Mouse (Mus musculus) Patski (cell line): ENCODE measurements around the gene Gm17304. TPM values are rescaled to one million over a fixed set of nuclear protein-coding genes. Genes with fewer than 3 reads are reported as not detected.

Source experiments
- ATAC-seq: fragments of 100-300 bp; one replicate; pipeline ENCODE4 v1.8.0; 2021
- CTCF ChIA-PET: fragments of 350-600 bp; sonication (Branson Sonifier 250); formaldehyde crosslinking; loops from one replicate; lab custom pipeline; 2022; ENCODE audit warnings: inconsistent platforms; lab: Charles Lee
- POLR2A ChIA-PET: fragments of 350-600 bp; sonication (Branson Sonifier 250); formaldehyde crosslinking; loops from one replicate; lab custom pipeline; 2022; ENCODE audit warnings: antibody characterized with exemption, inconsistent platforms; lab: Charles Lee
- DNase-seq: peaks from one replicate; pipeline ENCODE4 v3.0.0-alpha.2; 2011; ENCODE audit warnings: low read depth, low spot score
- H3K27me3 ChIP-seq: fragments of 371-371 bp; one replicate; pipeline ENCODE4 v1.5.1; 2021
- CTCF ChIP-seq: fragments of 100-300 bp; IDR thresholded peaks from one replicate; pipeline ENCODE4 v1.5.1; 2021
- in situ Hi-C: fragments of 300-500 bp; cut with MboI; formaldehyde crosslinking; loops from 3 replicates; pipeline ENCODE4 v1.11.1; 2018; ENCODE audit warnings: low pct_unique_long_range_greater_than_20kb, mixed read lengths
- polyA plus RNA-seq: library from polyadenylated mRNA; unstranded; gene quantifications from one replicate; pipeline ENCODE4 v1.2.3, GENCODE M21; 2021

Gene Gm17304
- polyA plus RNA-seq, 1 experiment from 2014 or later, result not detected

DNA sequence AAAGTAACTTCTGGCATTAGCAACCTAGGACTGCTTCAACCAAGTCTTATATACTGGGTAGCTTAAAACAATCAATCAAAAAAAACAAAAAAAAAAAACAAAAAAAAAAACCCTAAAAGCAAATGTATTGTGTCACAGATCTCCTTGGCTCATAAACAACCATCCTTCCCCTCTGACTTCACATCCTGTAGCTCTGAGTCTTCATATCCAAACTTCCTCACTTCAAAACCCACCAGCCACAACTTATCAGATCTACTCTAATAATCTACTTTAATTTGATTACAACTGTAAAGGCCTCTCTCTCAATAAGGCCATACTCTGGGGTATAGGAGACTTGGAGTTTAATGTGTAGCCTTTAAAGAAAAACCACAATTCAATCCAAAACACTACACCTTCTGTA, 41.1 kb downstream of the Gm17304 start:
- in situ Hi-C loops, result loop anchor here (5.0 kb wide), 2 partner anchors 188 to 273 kb away; no protein-coding TSS in a partner anchor
- ChIA-PET CTCF (interaction anchor here (0.9 to 2.1 kb wide), 6 partner anchors 10 to 187 kb away, joined by 3 to 7 read pairs (median 3); no protein-coding TSS in a partner anchor), POLR2A (interaction anchor here (0.6 to 0.7 kb wide), 2 partner anchors 10 to 36 kb away, joined by 3 to 5 read pairs; no protein-coding TSS in a partner anchor)
- DNase-seq (no peak), ATAC-seq (no peak)
- H3K27me3 ChIP-seq, result no peaks in the 10 kb centered on the region
- TF ChIP-seq CTCF, result no peak

DNA sequence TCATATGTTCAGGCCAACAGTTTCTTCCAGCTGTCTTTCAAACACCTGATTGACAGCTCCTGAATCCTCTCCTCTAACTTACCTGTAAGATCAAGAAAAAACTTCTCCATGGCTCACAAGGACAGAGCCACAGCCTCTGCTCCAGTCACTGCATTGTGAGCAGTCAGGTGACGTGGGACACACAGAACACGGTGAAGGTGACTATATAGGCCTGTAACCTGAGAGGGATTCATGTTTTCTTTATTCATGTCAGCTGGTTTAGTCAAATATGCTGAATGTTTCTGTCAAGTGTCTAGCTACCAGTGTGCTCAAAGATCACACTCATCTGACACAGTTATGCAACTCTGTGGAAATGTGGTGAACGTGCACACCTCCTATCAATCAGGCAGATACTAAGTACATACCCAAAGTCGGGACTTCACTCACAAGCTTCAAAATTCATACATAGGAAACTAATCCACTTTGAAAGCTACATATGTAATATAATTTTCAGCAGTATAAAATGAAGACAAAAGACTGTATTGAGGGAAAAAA, 43.4 kb downstream of the Gm17304 start:
- no peaks in the 10 kb centered on the region for H3K27me3 ChIP-seq
- no peak for TF ChIP-seq CTCF
- ATAC-seq, result no peak
- ChIA-PET CTCF (interaction anchor here (1.0 to 3.5 kb wide), 2 partner anchors 11 to 288 kb away, joined by 3 to 12 read pairs; no protein-coding TSS in a partner anchor), POLR2A (interaction anchor here (0.9 to 1.4 kb wide), 2 partner anchors 12 to 21 kb away, joined by 3 to 4 read pairs; no protein-coding TSS in a partner anchor)
- no peak for DNase-seq
- in situ Hi-C loops, result loop anchor here (5.0 kb wide), 1 partner anchor 275 kb away; no protein-coding TSS in a partner anchor

DNA sequence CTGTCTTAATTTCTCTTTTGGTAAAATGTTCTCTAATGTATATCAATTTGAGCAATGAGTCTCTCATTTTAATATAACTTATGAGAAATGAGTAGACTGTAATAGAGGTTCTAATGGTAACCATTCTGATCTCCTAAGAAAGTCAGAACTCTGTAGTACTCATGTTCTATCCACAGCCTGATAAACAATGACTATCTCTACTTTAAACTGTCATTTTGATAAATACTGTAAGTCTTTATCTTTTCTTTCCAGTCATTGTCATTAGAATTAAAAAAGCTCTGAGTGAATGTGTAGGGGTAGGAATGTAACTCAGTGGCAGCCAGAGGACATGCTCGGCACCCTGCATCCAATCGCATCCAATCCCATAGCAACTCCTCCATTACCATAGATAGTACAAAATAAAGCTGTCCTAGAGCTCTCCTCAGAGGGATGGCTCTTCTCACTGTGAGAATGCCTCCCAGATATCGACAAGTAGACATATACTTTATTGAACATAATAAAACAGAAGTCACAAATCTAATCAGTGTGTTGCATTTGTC, 44.0 kb downstream of the Gm17304 start:
- DNase-seq (no peak), ATAC-seq (no peak)
- H3K27me3 ChIP-seq, result no peaks in the 10 kb centered on the region
- in situ Hi-C loops, result loop anchor here (5.0 kb wide), 1 partner anchor 276 kb away; no protein-coding TSS in a partner anchor
- no peak for TF ChIP-seq CTCF
- ChIA-PET CTCF (interaction anchor here (3.5 kb wide), 1 partner anchor 10 kb away, joined by 12 read pairs; no protein-coding TSS in a partner anchor), POLR2A (interaction anchor here (1.4 kb wide), 1 partner anchor 11 kb away, joined by 4 read pairs; no protein-coding TSS in a partner anchor)

Other genes with a start within 250 kb of the Gm17304 start
- not detected for gene Barhl2, start 150.9 kb upstream of the Gm17304 start, polyA plus RNA-seq
- 33.8 TPM for gene Zfp644, start 88.2 kb downstream of the Gm17304 start, polyA plus RNA-seq